ENCODE assay signal across 27 mouse cellular contexts in genomic region chr16:27723445-27723844, GRCm38 (mm10).
"Had no signal": no experiment of that assay in that cellular context is flagged by ENCODE, and none has a peak within 500 bp of the region (broad histone marks: within the 10 kb centered on the region; RNA-seq: fewer than 3 reads in every experiment).

No protein-coding gene starts in this region.

- H3K9me3 ChIP-seq: heart, embryonic 13.5 days; heart, embryonic 15.5 days; intestine, embryonic 15.5 days; limb, embryonic 10.5 days; limb, embryonic 12.5 days; liver, embryonic 13.5 days; liver, embryonic 15.5 days had no signal

- H3K4me1 ChIP-seq: heart, embryonic 13.5 days; heart, embryonic 15.5 days; intestine, embryonic 15.5 days; limb, embryonic 10.5 days; limb, embryonic 12.5 days; liver, embryonic 13.5 days; liver, embryonic 15.5 days had no signal

- H3K9ac ChIP-seq: heart, embryonic 13.5 days; heart, embryonic 15.5 days; hindbrain, embryonic 14.5 days; intestine, embryonic 15.5 days; limb, embryonic 12.5 days; liver, embryonic 13.5 days; liver, embryonic 15.5 days had no signal

- H3K4me2 ChIP-seq: heart, embryonic 11.5 days; heart, embryonic 13.5 days; heart, embryonic 15.5 days; hindbrain, embryonic 14.5 days; intestine, embryonic 15.5 days; limb, embryonic 12.5 days; liver, embryonic 11.5 days; liver, embryonic 13.5 days; liver, embryonic 15.5 days had no signal

- H3K4me3 ChIP-seq: heart, adult 2 months; heart, embryonic 13.5 days; heart, embryonic 15.5 days; intestine, embryonic 15.5 days; layer of hippocampus, adult 2 months; left cerebral cortex, adult 2 months; limb, embryonic 10.5 days; limb, embryonic 12.5 days; liver, embryonic 13.5 days; liver, embryonic 15.5 days had no signal

- H3K27ac ChIP-seq: heart, adult 2 months; heart, embryonic 13.5 days; heart, embryonic 15.5 days; hindbrain, embryonic 14.5 days; intestine, embryonic 15.5 days; layer of hippocampus, adult 2 months; left cerebral cortex, adult 2 months; limb, embryonic 10.5 days; limb, embryonic 12.5 days; liver, embryonic 13.5 days; liver, embryonic 15.5 days had no signal

- DNase-seq: gastrocnemius, postnatal 14 days; gastrocnemius, postnatal 36 days; heart, adult 11 months; heart, adult 2 months; heart, postnatal 14 days; heart, postnatal 36 days; kidney, adult 18-20 months; kidney, adult 8-10 months; kidney, postnatal 10 days; kidney, postnatal 25 days; kidney, postnatal 4 days; liver; liver, embryonic 13.5 days had no signal

- H3K36me3 ChIP-seq: heart, embryonic 13.5 days; heart, embryonic 15.5 days; intestine, embryonic 15.5 days; limb, embryonic 10.5 days; limb, embryonic 12.5 days; liver, embryonic 13.5 days; liver, embryonic 15.5 days had no signal

- ATAC-seq: hindbrain, embryonic 16.5 days; inflammation-experienced regulatory T-cells, adult 6 months; intestine, embryonic 15.5 days; intestine, postnatal 0 days had no signal

- H3K27me3 ChIP-seq: heart, embryonic 13.5 days; heart, embryonic 15.5 days; intestine, embryonic 15.5 days; limb, embryonic 12.5 days; liver, embryonic 13.5 days; liver, embryonic 15.5 days had no signal
